Mouse (Mus musculus): ENCODE data around the gene Scaf8. TPM values are rescaled to one million over a fixed set of nuclear protein-coding genes. Genes with fewer than 3 reads are reported as not detected.
"Not testable (repeated sequence)": the region's sequence is repeated elsewhere in the genome, so short reads cannot be mapped to it uniquely, and the experiment has no call there.

The Scaf8 gene
- polyA plus RNA-seq, 1 experiment, result 32.4 TPM

GRCm38 (mm10) chr17:3083886-3084550 lies 30.8 kb upstream of the Scaf8 start:
- peak overlapping the region; percentile 58 for H3K4me3 ChIP-seq (ENCODE audit: insufficient read depth, low read length)
- TF ChIP-seq CTCF (IDR thresholded peaks at IDR 0.05; ENCODE audit: extremely low read depth, insufficient read depth, low read length) (no peak), POLR2A (IDR thresholded peaks at IDR 0.05; ENCODE audit: extremely low read depth, insufficient read depth, low read length) (peak; percentile 58; the same call in 1 of the 2 replicates)
- H3K27ac ChIP-seq (ENCODE audit: insufficient read depth, low read length), result peak overlapping the region; percentile 95
- no peaks in the 10 kb centered on the region for H3K4me1 ChIP-seq (ENCODE audit: control insufficient read depth, insufficient read depth, low read length)

GRCm38 (mm10) chr17:3084551-3084930 lies 30.2 kb upstream of the Scaf8 start:
- H3K4me3 ChIP-seq (ENCODE audit: insufficient read depth, low read length), result peak overlapping the region; percentile 58
- H3K4me1 ChIP-seq (ENCODE audit: control insufficient read depth, insufficient read depth, low read length), result no peaks in the 10 kb centered on the region
- H3K27ac ChIP-seq (ENCODE audit: insufficient read depth, low read length), result peak overlapping the region; percentile 89; the same call in 1 of the 2 replicates
- TF ChIP-seq POLR2A (IDR thresholded peaks at IDR 0.05; ENCODE audit: extremely low read depth, insufficient read depth, low read length), result no peak
- peak; percentile 26; the same call in 1 of the 2 replicates for TF ChIP-seq CTCF (IDR thresholded peaks at IDR 0.05; ENCODE audit: extremely low read depth, insufficient read depth, low read length)

GRCm38 (mm10) chr17:3085152-3085551 lies 29.6 kb upstream of the Scaf8 start:
- no peak for TF ChIP-seq POLR2A (IDR thresholded peaks at IDR 0.05; ENCODE audit: extremely low read depth, insufficient read depth, low read length)
- no peak for TF ChIP-seq CTCF (IDR thresholded peaks at IDR 0.05; ENCODE audit: extremely low read depth, insufficient read depth, low read length)
- H3K4me3 ChIP-seq (ENCODE audit: insufficient read depth, low read length), result peak overlapping the region; percentile 58; the same call in 1 of the 2 replicates
- no peaks in the 10 kb centered on the region for H3K4me1 ChIP-seq (ENCODE audit: control insufficient read depth, insufficient read depth, low read length)
- no peak overlapping the region for H3K27ac ChIP-seq (ENCODE audit: insufficient read depth, low read length)

GRCm38 (mm10) chr17:3092682-3093081 lies 22.1 kb upstream of the Scaf8 start:
- H3K4me3 ChIP-seq (ENCODE audit: insufficient read depth, low read length), result no peak overlapping the region

GRCm38 (mm10) chr17:3099273-3099672 lies 15.5 kb upstream of the Scaf8 start:
- H3K27ac ChIP-seq (ENCODE audit: insufficient read depth, low read length); H3K4me3 ChIP-seq (ENCODE audit: insufficient read depth, low read length); H3K4me1 ChIP-seq (ENCODE audit: control insufficient read depth, insufficient read depth, low read length): not testable (repeated sequence)

More at GRCm38 (mm10) chr17:3092682-3093081, 22.1 kb upstream of the Scaf8 start:
- Histone ChIP-seq H3K4me1 (ENCODE audit: control insufficient read depth, insufficient read depth, low read length) (no peaks in the 10 kb centered on the region), H3K27ac (ENCODE audit: insufficient read depth, low read length) (no peak overlapping the region)
- TF ChIP-seq POLR2A (IDR thresholded peaks at IDR 0.05; ENCODE audit: extremely low read depth, insufficient read depth, low read length) (no peak), CTCF (IDR thresholded peaks at IDR 0.05; ENCODE audit: extremely low read depth, insufficient read depth, low read length) (no peak)

- no peaks in the 10 kb centered on the region for H3K4me1 ChIP-seq (ENCODE audit: control insufficient read depth, insufficient read depth, low read length)
- no peak for TF ChIP-seq POLR2A (IDR thresholded peaks at IDR 0.05; ENCODE audit: extremely low read depth, insufficient read depth, low read length)
- no peak for TF ChIP-seq CTCF (IDR thresholded peaks at IDR 0.05; ENCODE audit: extremely low read depth, insufficient read depth, low read length)
- H3K27ac ChIP-seq (ENCODE audit: insufficient read depth, low read length), result no peak overlapping the region
- H3K4me3 ChIP-seq (ENCODE audit: insufficient read depth, low read length), result 0 out of 2 replicates have a peak overlapping the region, but pooled peaks have one; percentile 11
Observed at GRCm38 (mm10) chr17:3102336-3103165, 12.2 kb upstream of the Scaf8 start.

- Histone ChIP-seq H3K4me3 (ENCODE audit: insufficient read depth, low read length) (no peak overlapping the region), H3K4me1 (ENCODE audit: control insufficient read depth, insufficient read depth, low read length) (no peaks in the 10 kb centered on the region), H3K27ac (ENCODE audit: insufficient read depth, low read length) (no peak overlapping the region)
- TF ChIP-seq CTCF (IDR thresholded peaks at IDR 0.05; ENCODE audit: extremely low read depth, insufficient read depth, low read length) (no peak), POLR2A (IDR thresholded peaks at IDR 0.05; ENCODE audit: extremely low read depth, insufficient read depth, low read length) (no peak)
Observed at GRCm38 (mm10) chr17:3104154-3104931, 10.4 kb upstream of the Scaf8 start.

- TF ChIP-seq CTCF (IDR thresholded peaks at IDR 0.05; ENCODE audit: extremely low read depth, insufficient read depth, low read length), result no peak
- TF ChIP-seq POLR2A (IDR thresholded peaks at IDR 0.05; ENCODE audit: extremely low read depth, insufficient read depth, low read length), result no peak
- H3K4me3 ChIP-seq (ENCODE audit: insufficient read depth, low read length), result no peak overlapping the region
- no peak overlapping the region for H3K27ac ChIP-seq (ENCODE audit: insufficient read depth, low read length)
- H3K4me1 ChIP-seq (ENCODE audit: control insufficient read depth, insufficient read depth, low read length), result no peaks in the 10 kb centered on the region
Observed at GRCm38 (mm10) chr17:3105022-3105421, 9.8 kb upstream of the Scaf8 start.

- Histone ChIP-seq H3K27ac (ENCODE audit: insufficient read depth, low read length) (peak overlapping the region; percentile 97), H3K4me3 (ENCODE audit: insufficient read depth, low read length) (peak overlapping the region; percentile 84), H3K4me1 (ENCODE audit: control insufficient read depth, insufficient read depth, low read length) (peaks cover 5% of the 10 kb centered on the region; the same call in 1 of the 2 replicates)
- no peak for TF ChIP-seq CTCF (IDR thresholded peaks at IDR 0.05; ENCODE audit: extremely low read depth, insufficient read depth, low read length)
Observed at GRCm38 (mm10) chr17:3113737-3114357, 925 bp upstream of the Scaf8 start.

Measured in cortical plate, adult 2 months (tissue).